Mouse (Mus musculus): Measurements from ENCODE around the gene Hs3st5. TPM values are rescaled to one million over a fixed set of nuclear protein-coding genes. Genes with fewer than 3 reads are reported as not detected.
"Not testable (repeated sequence)": the region's sequence is repeated elsewhere in the genome, so short reads cannot be mapped to it uniquely, and the experiment has no call there.

The Hs3st5 gene
- polyA plus RNA-seq, 1 experiment, result not detected

DNA sequence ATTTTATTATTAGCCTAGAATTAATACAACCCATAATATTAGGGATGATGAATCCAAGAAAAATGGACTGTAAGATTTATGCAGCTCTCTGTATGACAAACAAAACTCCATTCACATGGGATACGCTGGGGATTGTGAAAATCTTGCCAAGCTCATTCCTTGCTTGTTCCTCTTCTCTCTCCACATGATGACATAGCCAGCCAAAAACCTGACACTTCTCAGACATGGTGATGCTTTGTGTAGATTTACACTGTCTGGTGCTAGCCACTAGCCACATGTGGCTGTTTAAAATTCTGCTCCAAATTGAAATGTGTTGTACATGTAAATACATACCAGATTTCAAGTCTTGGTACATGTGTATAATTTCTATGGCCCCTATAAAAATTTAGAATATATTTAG, 6.9 kb upstream of the Hs3st5 start:
- no peak overlapping the region for H3K4me3 ChIP-seq (ENCODE audit: insufficient read depth, low read depth, low read length)
- 74% methylated on average over 1 of the region's 1 CpGs for WGBS

GRCm38 (mm10) chr10:36506033-36506726, 434 bp upstream of the Hs3st5 start:
- Histone ChIP-seq H3K4me1 (ENCODE audit: control insufficient read depth, insufficient read depth, low read length) (peaks cover 10% of the 10 kb centered on the region), H3K27ac (ENCODE audit: insufficient read depth, low read depth, low read length) (peak overlapping the region; percentile 32; the same call in 1 of the 2 replicates), H3K4me3 (ENCODE audit: insufficient read depth, low read depth, low read length) (peak overlapping the region; percentile 67)
- TF ChIP-seq CTCF (IDR thresholded peaks at IDR 0.05; ENCODE audit: insufficient read depth, low read depth, low read length) (no peak), POLR2A (IDR thresholded peaks at IDR 0.05; ENCODE audit: insufficient read depth, low read depth, low read length) (no peak)
- WGBS, result 14% methylated on average over 13 of the region's 13 CpGs

More for the DNA sequence above, 6.9 kb upstream of the Hs3st5 start:
- no peak overlapping the region for H3K27ac ChIP-seq (ENCODE audit: insufficient read depth, low read depth, low read length)
- no peak for TF ChIP-seq POLR2A (IDR thresholded peaks at IDR 0.05; ENCODE audit: insufficient read depth, low read depth, low read length)
- TF ChIP-seq CTCF (IDR thresholded peaks at IDR 0.05; ENCODE audit: insufficient read depth, low read depth, low read length), result no peak
- no peaks in the 10 kb centered on the region for H3K4me1 ChIP-seq (ENCODE audit: control insufficient read depth, insufficient read depth, low read length)

GRCm38 (mm10) chr10:36507556-36507870, 899 bp downstream of the Hs3st5 start:
- TF ChIP-seq POLR2A (IDR thresholded peaks at IDR 0.05; ENCODE audit: insufficient read depth, low read depth, low read length) (no peak), CTCF (IDR thresholded peaks at IDR 0.05; ENCODE audit: insufficient read depth, low read depth, low read length) (no peak)
- WGBS, result 1% methylated on average over 15 of the region's 15 CpGs
- Histone ChIP-seq H3K27ac (ENCODE audit: insufficient read depth, low read depth, low read length) (no peak overlapping the region), H3K4me3 (ENCODE audit: insufficient read depth, low read depth, low read length) (peak overlapping the region; percentile 67), H3K4me1 (ENCODE audit: control insufficient read depth, insufficient read depth, low read length) (peaks cover 10% of the 10 kb centered on the region)

DNA sequence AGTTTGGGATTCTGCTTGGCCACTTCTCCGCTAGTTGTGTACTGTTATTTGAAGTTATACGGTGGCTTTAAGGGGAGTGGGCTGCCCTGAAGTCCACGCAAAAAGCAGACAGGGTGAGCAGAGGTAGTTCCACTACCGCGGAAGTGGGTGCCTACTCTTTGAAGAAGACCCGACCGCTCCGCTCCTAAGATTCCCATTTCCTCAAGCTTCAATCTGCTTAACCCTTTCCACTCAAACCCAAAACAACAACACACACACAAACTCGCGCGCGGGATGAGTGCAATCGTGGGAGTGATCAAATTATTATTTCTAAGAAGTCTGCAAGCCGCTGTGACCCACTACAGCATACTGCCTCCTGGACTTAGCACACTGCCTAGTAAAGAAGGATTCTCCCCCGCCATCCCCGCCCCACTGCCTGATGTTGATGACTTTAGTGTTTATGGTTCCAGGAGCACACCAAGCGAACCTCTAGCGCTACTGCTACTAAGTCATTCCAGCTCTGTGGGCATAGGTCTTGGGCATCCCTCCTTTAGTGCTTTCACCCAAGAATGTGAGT, 1.5 kb downstream of the Hs3st5 start:
- TF ChIP-seq CTCF (IDR thresholded peaks at IDR 0.05; ENCODE audit: insufficient read depth, low read depth, low read length) (no peak), POLR2A (IDR thresholded peaks at IDR 0.05; ENCODE audit: insufficient read depth, low read depth, low read length) (no peak)
- WGBS, result 2% methylated on average over 18 of the region's 18 CpGs
- Histone ChIP-seq H3K27ac (ENCODE audit: insufficient read depth, low read depth, low read length) (no peak overlapping the region), H3K4me1 (ENCODE audit: control insufficient read depth, insufficient read depth, low read length) (peaks cover 10% of the 10 kb centered on the region), H3K4me3 (ENCODE audit: insufficient read depth, low read depth, low read length) (peak overlapping the region; percentile 67)

- Histone ChIP-seq H3K4me3 (ENCODE audit: insufficient read depth, low read depth, low read length) (no peak overlapping the region), H3K4me1 (ENCODE audit: control insufficient read depth, insufficient read depth, low read length) (peaks cover 10% of the 10 kb centered on the region), H3K27ac (ENCODE audit: insufficient read depth, low read depth, low read length) (no peak overlapping the region)
- WGBS, result 34% methylated on average over 4 of the region's 4 CpGs
- TF ChIP-seq POLR2A (IDR thresholded peaks at IDR 0.05; ENCODE audit: insufficient read depth, low read depth, low read length), result no peak
- TF ChIP-seq CTCF (IDR thresholded peaks at IDR 0.05; ENCODE audit: insufficient read depth, low read depth, low read length), result no peak
These were observed 2.9 kb downstream of the Hs3st5 start for GRCm38 (mm10) chr10:36509477-36509876.

DNA sequence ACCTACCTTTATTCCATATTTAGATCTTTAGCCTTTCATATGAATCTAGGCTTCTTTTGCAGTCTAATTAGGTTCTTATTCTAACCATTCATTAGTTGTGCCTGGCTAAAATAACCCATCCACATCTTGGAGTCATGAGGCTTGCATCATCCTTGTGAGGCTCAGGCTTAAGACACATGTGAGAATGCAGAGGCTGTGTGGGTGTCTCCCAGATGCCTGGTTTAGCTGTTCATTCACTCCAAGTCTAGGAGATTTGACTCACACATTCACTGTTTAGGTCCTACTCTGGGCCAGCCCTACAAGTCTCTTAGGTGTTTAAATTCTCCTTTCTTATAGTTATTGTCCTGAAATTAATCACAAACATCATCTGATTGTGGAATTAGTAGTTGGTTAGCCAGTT, 17.3 kb downstream of the Hs3st5 start:
- TF ChIP-seq CTCF (IDR thresholded peaks at IDR 0.05; ENCODE audit: insufficient read depth, low read depth, low read length) (no peak), POLR2A (IDR thresholded peaks at IDR 0.05; ENCODE audit: insufficient read depth, low read depth, low read length) (no peak)
- Histone ChIP-seq H3K4me1 (ENCODE audit: control insufficient read depth, insufficient read depth, low read length) (no peaks in the 10 kb centered on the region), H3K27ac (ENCODE audit: insufficient read depth, low read depth, low read length) (no peak overlapping the region), H3K4me3 (ENCODE audit: insufficient read depth, low read depth, low read length) (no peak overlapping the region)

- Histone ChIP-seq H3K27ac (ENCODE audit: insufficient read depth, low read depth, low read length) (no peak overlapping the region), H3K4me3 (ENCODE audit: insufficient read depth, low read depth, low read length) (no peak overlapping the region), H3K4me1 (ENCODE audit: control insufficient read depth, insufficient read depth, low read length) (peaks cover 2% of the 10 kb centered on the region; the same call in 1 of the 2 replicates)
- 43% methylated on average over 4 of the region's 4 CpGs for WGBS
- TF ChIP-seq CTCF (IDR thresholded peaks at IDR 0.05; ENCODE audit: insufficient read depth, low read depth, low read length) (no peak), POLR2A (IDR thresholded peaks at IDR 0.05; ENCODE audit: insufficient read depth, low read depth, low read length) (no peak)
These were observed 27.2 kb downstream of the Hs3st5 start for GRCm38 (mm10) chr10:36533633-36534335.

GRCm38 (mm10) chr10:36546622-36547021, 40.0 kb downstream of the Hs3st5 start:
- no peaks in the 10 kb centered on the region for H3K4me1 ChIP-seq (ENCODE audit: control insufficient read depth, insufficient read depth, low read length)
- TF ChIP-seq POLR2A (IDR thresholded peaks at IDR 0.05; ENCODE audit: insufficient read depth, low read depth, low read length) (no peak), CTCF (IDR thresholded peaks at IDR 0.05; ENCODE audit: insufficient read depth, low read depth, low read length) (no peak)
- H3K27ac ChIP-seq (ENCODE audit: insufficient read depth, low read depth, low read length), result no peak overlapping the region
- H3K4me3 ChIP-seq (ENCODE audit: insufficient read depth, low read depth, low read length), result no peak overlapping the region
- WGBS, result 29% methylated on average over 2 of the region's 2 CpGs

GRCm38 (mm10) chr10:36547713-36548112, 41.1 kb downstream of the Hs3st5 start:
- H3K4me1 ChIP-seq (ENCODE audit: control insufficient read depth, insufficient read depth, low read length); H3K27ac ChIP-seq (ENCODE audit: insufficient read depth, low read depth, low read length); H3K4me3 ChIP-seq (ENCODE audit: insufficient read depth, low read depth, low read length): not testable (repeated sequence)
- 74% methylated on average over 1 of the region's 1 CpGs for WGBS
